Mouse (Mus musculus) forebrain, embryonic 14.5 days (tissue): ENCODE results near the gene Sik3. TPM values are rescaled to one million over a fixed set of nuclear protein-coding genes. Genes with fewer than 3 reads are reported as not detected.
A peak's percentile ranks its signal among the peaks of the same experiment; 100 is the strongest.
"Not testable (repeated sequence)": the region's sequence is repeated elsewhere in the genome, so short reads cannot be mapped to it uniquely, and the experiment has no call there.

Experiments
- ATAC-seq: fragments of 200-750 bp; cut with Nextera tagmentation; 2 replicates; pipeline ENCODE4 v1.8.0; 2017; ENCODE audit warnings: mild to moderate bottlenecking, moderate library complexity
- DNase-seq: peaks from one replicate; pipeline ENCODE4 v3.0.0-alpha.2; 2015; ENCODE audit warnings: low spot score
- H3K27ac ChIP-seq: fragments of 300-500 bp; sonication (generic); 2 replicates; pipeline ENCODE4 v1.5.1; 2014; ENCODE audit warnings: low read depth, mild to moderate bottlenecking, control low read depth, low read length, moderate library complexity
- H3K27me3 ChIP-seq: fragments of 300-500 bp; sonication (generic); replicated peaks from 2 replicates; pipeline ENCODE4 v1.6.1; 2014; ENCODE audit warnings: low read length, control low read depth, mixed read lengths; ENCODE audit not compliant: control insufficient read depth, insufficient read depth
- H3K36me3 ChIP-seq: fragments of 300-500 bp; sonication (generic); 2 replicates; pipeline ENCODE4 v1.6.1; 2014; ENCODE audit warnings: low read length, control low read depth; ENCODE audit not compliant: control insufficient read depth, insufficient read depth
- H3K4me1 ChIP-seq: fragments of 300-500 bp; sonication (generic); 2 replicates; pipeline ENCODE4 v1.6.1; 2014; ENCODE audit warnings: antibody characterized with exemption, low read length, control low read depth; ENCODE audit not compliant: control insufficient read depth, insufficient read depth
- H3K4me2 ChIP-seq: fragments of 300-500 bp; sonication (generic); 2 replicates; pipeline ENCODE4 v1.6.1; 2014; ENCODE audit warnings: mild to moderate bottlenecking, control low read depth, low read length
- H3K4me3 ChIP-seq: fragments of 300-500 bp; sonication (generic); 2 replicates; pipeline ENCODE4 v1.5.1; 2014; ENCODE audit warnings: low read depth, low read length, control low read depth
- H3K9ac ChIP-seq: fragments of 300-500 bp; sonication (generic); 2 replicates; pipeline ENCODE4 v1.6.1; 2014; ENCODE audit warnings: mild to moderate bottlenecking, low read length, control low read depth, moderate library complexity
- H3K9me3 ChIP-seq: fragments of 300-500 bp; sonication (generic); replicated peaks from 2 replicates; pipeline ENCODE4 v1.6.1; 2016; ENCODE audit warnings: low read length, control low read depth, mixed read lengths; ENCODE audit not compliant: control insufficient read depth
- WGBS: fragments of 180-500 bp; shearing (Covaris S2); extraction: QIAGEN DNeasy Blood & Tissue Kit; methylation state at CpG from one replicate; pipeline ENCODE4 v1.1.7; 2014; 5-methylcytosine and 5-hydroxymethylcytosine counted together
- polyA plus RNA-seq: library from polyadenylated mRNA; unstranded; fragments of >200 nt; fragmentation: Nextera tagmentation; extraction: Ambion mirVana; gene quantifications from 2 replicates; pipeline ENCODE4 v1.2.1, GENCODE M21; 2014

Sik3 gene
- polyA plus RNA-seq, 1 experiment from 2014 or later = 5.0 TPM

DNA sequence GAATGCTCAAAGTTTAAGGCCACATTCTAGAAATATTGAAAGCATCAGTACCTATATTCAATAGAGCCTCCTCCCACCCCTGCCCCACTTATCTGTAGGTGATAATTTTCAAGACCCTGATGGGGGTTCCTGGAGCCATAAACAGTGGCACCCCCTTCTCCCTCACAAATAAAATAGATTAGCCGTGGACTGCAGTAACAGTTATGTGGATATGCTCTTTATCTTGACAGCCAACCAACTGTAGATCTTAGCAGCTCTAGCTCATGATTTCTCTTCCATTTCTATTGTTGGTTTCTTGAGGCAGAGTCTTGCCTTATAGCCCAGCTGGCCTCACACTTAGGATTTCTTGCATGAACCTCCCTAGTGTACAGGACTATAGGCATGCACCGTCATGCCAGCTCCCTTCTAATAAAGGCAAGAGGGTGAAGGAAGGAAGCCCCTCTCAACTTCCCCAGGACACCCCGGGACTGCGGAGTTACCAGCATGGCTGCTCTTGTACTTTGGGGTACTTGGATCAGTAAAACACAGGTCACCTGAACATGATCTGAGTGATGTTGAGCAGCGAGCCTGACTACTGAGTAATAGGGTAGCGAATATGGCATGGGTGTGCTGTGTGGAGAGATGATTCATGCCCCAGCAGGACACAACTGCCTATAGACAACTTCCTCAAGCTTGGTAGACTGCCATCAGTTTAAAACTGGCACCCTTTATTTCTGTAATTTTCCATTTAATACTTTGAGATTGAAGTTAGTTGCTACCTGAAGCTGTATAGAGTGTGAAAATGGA lies 108.0 kb downstream of the Sik3 start:
- H3K4me2 ChIP-seq = no peak overlapping the region
- 76% methylated on average over 6 of the region's 6 CpGs for WGBS
- H3K4me3 ChIP-seq = no peak overlapping the region
- H3K27me3 ChIP-seq = no peaks in the 10 kb centered on the region
- peak overlapping the region; percentile 10; the same call in 1 of the 2 replicates for H3K27ac ChIP-seq
- DNase-seq (no peak), ATAC-seq (no peak)
- H3K4me1 ChIP-seq = peaks cover 10% of the 10 kb centered on the region
- 0 out of 2 replicates have a peak, but pooled peaks cover 6% of the 10 kb centered on the region for H3K36me3 ChIP-seq
- H3K9me3 ChIP-seq = no peaks in the 10 kb centered on the region
- H3K9ac ChIP-seq = no peak overlapping the region

GRCm38 (mm10) chr9:46121486-46121885 lies 108.9 kb downstream of the Sik3 start:
- H3K9me3 ChIP-seq = no peaks in the 10 kb centered on the region
- 0 out of 2 replicates have a peak, but pooled peaks cover 6% of the 10 kb centered on the region for H3K36me3 ChIP-seq
- H3K27ac ChIP-seq = no peak overlapping the region
- H3K27me3 ChIP-seq = no peaks in the 10 kb centered on the region
- no peak overlapping the region for H3K9ac ChIP-seq
- H3K4me3 ChIP-seq = no peak overlapping the region
- 87% methylated on average over 4 of the region's 4 CpGs for WGBS
- H3K4me2 ChIP-seq = no peak overlapping the region
- DNase-seq (no peak), ATAC-seq (no peak)
- H3K4me1 ChIP-seq = peaks cover 10% of the 10 kb centered on the region

DNA sequence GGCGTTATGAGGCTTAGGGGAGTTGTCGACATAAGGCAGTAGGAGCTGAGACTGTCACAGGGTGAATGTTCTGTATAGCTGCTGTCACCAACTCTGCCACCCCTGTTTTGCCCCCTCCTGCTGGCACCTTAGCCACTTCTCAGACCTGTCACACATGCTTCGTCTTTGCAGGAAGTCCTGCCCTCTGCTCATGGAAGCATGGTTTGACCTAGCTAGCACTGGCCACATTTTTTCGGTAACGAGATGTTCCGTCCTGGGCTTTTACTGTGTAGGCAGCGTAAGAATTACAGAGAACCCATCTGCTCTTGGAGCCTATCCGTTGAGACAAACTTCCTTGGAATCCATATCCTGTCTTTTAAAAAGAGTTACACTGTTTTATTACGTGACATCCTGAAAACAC lies 110.1 kb downstream of the Sik3 start:
- H3K4me3 ChIP-seq = no peak overlapping the region
- no peaks in the 10 kb centered on the region for H3K27me3 ChIP-seq
- no peak overlapping the region for H3K4me2 ChIP-seq
- 0 out of 2 replicates have a peak, but pooled peaks cover 6% of the 10 kb centered on the region for H3K36me3 ChIP-seq
- H3K9me3 ChIP-seq = no peaks in the 10 kb centered on the region
- H3K4me1 ChIP-seq = peaks cover 14% of the 10 kb centered on the region
- H3K9ac ChIP-seq = no peak overlapping the region
- 76% methylated on average over 9 of the region's 9 CpGs for WGBS
- no peak overlapping the region; the same call in 1 of the 2 replicates for H3K27ac ChIP-seq
- DNase-seq = no peak
- ATAC-seq = no peak

GRCm38 (mm10) chr9:46126295-46126694 lies 113.7 kb downstream of the Sik3 start:
- H3K27ac ChIP-seq = no peak overlapping the region
- H3K36me3 ChIP-seq = 0 out of 2 replicates have a peak, but pooled peaks cover 6% of the 10 kb centered on the region
- H3K4me3 ChIP-seq = no peak overlapping the region
- DNase-seq (no peak), ATAC-seq (no peak)
- WGBS = 90% methylated on average over 2 of the region's 2 CpGs
- H3K4me1 ChIP-seq = peaks cover 4% of the 10 kb centered on the region; the same call in 1 of the 2 replicates
- H3K27me3 ChIP-seq = no peaks in the 10 kb centered on the region
- H3K4me2 ChIP-seq = no peak overlapping the region
- H3K9me3 ChIP-seq = no peaks in the 10 kb centered on the region
- H3K9ac ChIP-seq = no peak overlapping the region

GRCm38 (mm10) chr9:46127326-46127725 lies 114.7 kb downstream of the Sik3 start:
- Histone ChIP-seq H3K4me3 (no peak overlapping the region), H3K36me3 (0 out of 2 replicates have a peak, but pooled peaks cover 6% of the 10 kb centered on the region), H3K4me1 (peaks cover 4% of the 10 kb centered on the region; the same call in 1 of the 2 replicates), H3K27ac (no peak overlapping the region), H3K27me3 (no peaks in the 10 kb centered on the region), H3K9me3 (no peaks in the 10 kb centered on the region), H3K9ac (no peak overlapping the region), H3K4me2 (no peak overlapping the region)
- no peak for ATAC-seq
- no peak for DNase-seq
- WGBS = 36% methylated on average over 5 of the region's 5 CpGs

DNA sequence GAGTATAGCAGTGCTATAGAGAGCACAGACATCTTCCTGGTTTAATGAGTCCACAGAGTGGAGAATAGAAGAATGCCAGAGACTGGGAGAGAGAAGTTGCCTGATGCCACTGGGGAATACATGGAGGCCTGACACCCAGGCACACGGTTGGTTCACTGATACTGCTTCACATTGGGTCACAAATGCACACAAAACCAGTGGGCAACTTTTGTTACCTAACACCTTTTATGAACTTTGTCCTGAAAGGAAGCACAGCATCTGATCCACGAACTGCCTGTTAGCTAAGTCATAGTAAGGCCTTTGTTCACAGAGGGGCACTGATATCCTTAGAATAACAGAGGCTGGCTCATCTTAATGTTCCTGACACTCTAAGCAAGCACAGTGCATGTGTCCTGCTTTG lies 116.6 kb downstream of the Sik3 start:
- H3K27me3 ChIP-seq = no peaks in the 10 kb centered on the region
- H3K4me1 ChIP-seq = peaks cover 4% of the 10 kb centered on the region; the same call in 1 of the 2 replicates
- no peaks in the 10 kb centered on the region for H3K9me3 ChIP-seq
- no peak overlapping the region for H3K27ac ChIP-seq
- ATAC-seq (no peak), DNase-seq (no peak)
- no peak overlapping the region for H3K9ac ChIP-seq
- no peak overlapping the region for H3K4me2 ChIP-seq
- no peak overlapping the region for H3K4me3 ChIP-seq
- 0 out of 2 replicates have a peak, but pooled peaks cover 2% of the 10 kb centered on the region for H3K36me3 ChIP-seq
- 76% methylated on average over 2 of the region's 2 CpGs for WGBS

- not testable (repeated sequence) for H3K27me3 ChIP-seq, H3K27ac ChIP-seq, ATAC-seq, H3K9ac ChIP-seq, H3K4me3 ChIP-seq, H3K9me3 ChIP-seq, DNase-seq, H3K4me2 ChIP-seq, H3K4me1 ChIP-seq, H3K36me3 ChIP-seq
Observed at GRCm38 (mm10) chr9:46132821-46133220, 120.2 kb downstream of the Sik3 start.

DNA sequence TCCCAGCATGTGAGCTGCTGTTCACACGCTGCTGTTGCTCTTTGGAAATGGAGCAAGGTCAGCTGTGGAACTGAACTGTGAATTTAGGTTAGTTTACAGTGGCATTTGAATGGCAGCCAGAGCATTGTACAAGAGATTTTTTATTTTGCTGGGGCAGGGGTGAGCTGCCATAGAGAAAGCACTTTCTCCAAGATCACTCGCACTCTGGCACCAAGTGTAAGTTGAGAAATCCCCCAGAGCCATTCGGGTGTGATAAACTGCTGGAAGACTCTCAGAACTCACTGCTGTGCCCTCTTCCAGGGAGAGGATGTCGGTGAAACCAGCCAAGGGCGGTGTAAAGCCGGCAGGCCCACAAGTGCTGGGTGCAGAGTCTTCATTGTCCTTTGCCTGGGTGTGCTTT lies 126.2 kb downstream of the Sik3 start:
- H3K9me3 ChIP-seq = no peaks in the 10 kb centered on the region
- H3K9ac ChIP-seq = no peak overlapping the region
- no peak overlapping the region for H3K27ac ChIP-seq
- no peaks in the 10 kb centered on the region for H3K27me3 ChIP-seq
- ATAC-seq = no peak
- no peak overlapping the region for H3K4me2 ChIP-seq
- no peaks in the 10 kb centered on the region for H3K4me1 ChIP-seq
- no peak for DNase-seq
- 71% methylated on average over 6 of the region's 6 CpGs for WGBS
- H3K36me3 ChIP-seq = no peaks in the 10 kb centered on the region
- H3K4me3 ChIP-seq = no peak overlapping the region

- WGBS = 97% methylated on average over 1 of the region's 1 CpGs
- Histone ChIP-seq H3K9ac (no peak overlapping the region), H3K36me3 (no peaks in the 10 kb centered on the region), H3K27me3 (no peaks in the 10 kb centered on the region), H3K4me1 (no peaks in the 10 kb centered on the region), H3K9me3 (no peaks in the 10 kb centered on the region), H3K4me3 (no peak overlapping the region), H3K27ac (no peak overlapping the region), H3K4me2 (no peak overlapping the region)
- DNase-seq = no peak
- ATAC-seq = no peak
Observed at GRCm38 (mm10) chr9:46140811-46141210, 128.2 kb downstream of the Sik3 start.
